Mouse (Mus musculus): ENCODE data around the gene Ccdc43. TPM values are rescaled to one million over a fixed set of nuclear protein-coding genes. Genes with fewer than 3 reads are reported as not detected.

The Ccdc43 gene
- 46.4 and 46.5 TPM in 2 replicates for polyA plus RNA-seq (2016; fragmentation: Nextera tagmentation; extraction: Ambion mirVana)

GRCm38 (mm10) chr11:102697338-102698017, at the start of gene Ccdc43:
Gene Ccdc43, minus strand, starts transcription at chr11:102697782.
- H3K9me3 ChIP-seq (replicated peaks), result no peaks in the 10 kb centered on the region
- H3K4me3 ChIP-seq, result peak within 1 kb of the TSS; percentile 88
- H3K9ac ChIP-seq, result peak within 1 kb of the TSS; percentile 91
- ATAC-seq (ENCODE audit: insufficient number of reproducible peaks, low FRiP score), result peak; percentile 95
- H3K27ac ChIP-seq (ENCODE audit: poor library complexity, severe bottlenecking), result peak within 1 kb of the TSS; percentile 42; the same call in 1 of the 2 replicates
- H3K36me3 ChIP-seq, result peaks cover 15% of the 10 kb centered on the region
- H3K4me2 ChIP-seq, result peak within 1 kb of the TSS; percentile 89
- H3K27me3 ChIP-seq (replicated peaks), result no peaks in the 10 kb centered on the region
- peaks cover 18% of the 10 kb centered on the region for H3K4me1 ChIP-seq (replicated peaks)
- WGBS, result 0% methylated on average over 49 of the region's 49 CpGs

GRCm38 (mm10) chr11:102744746-102745145, 47.2 kb upstream of the Ccdc43 start:
- H3K36me3 ChIP-seq, result no peaks in the 10 kb centered on the region
- H3K27ac ChIP-seq (ENCODE audit: poor library complexity, severe bottlenecking), result no peak overlapping the region
- no peak for ATAC-seq (ENCODE audit: insufficient number of reproducible peaks, low FRiP score)
- H3K4me2 ChIP-seq, result no peak overlapping the region
- 0 out of 2 replicates have a peak, but pooled peaks cover 8% of the 10 kb centered on the region for H3K27me3 ChIP-seq (replicated peaks)
- H3K9me3 ChIP-seq (replicated peaks), result no peaks in the 10 kb centered on the region
- peaks cover 12% of the 10 kb centered on the region for H3K4me1 ChIP-seq (replicated peaks)
- no peak overlapping the region for H3K4me3 ChIP-seq
- 85% methylated on average over 3 of the region's 3 CpGs for whole genome bisulfite sequencing
- no peak overlapping the region for H3K9ac ChIP-seq

- no peak overlapping the region for H3K27ac ChIP-seq (ENCODE audit: poor library complexity, severe bottlenecking)
- no peak for ATAC-seq (ENCODE audit: insufficient number of reproducible peaks, low FRiP score)
- H3K4me2 ChIP-seq, result no peak overlapping the region
These were observed 45.3 kb upstream of the Ccdc43 start for GRCm38 (mm10) chr11:102742843-102743242.

GRCm38 (mm10) chr11:102742066-102742465, 44.5 kb upstream of the Ccdc43 start:
- no peak overlapping the region for H3K4me2 ChIP-seq
- no peaks in the 10 kb centered on the region for H3K9me3 ChIP-seq (replicated peaks)
- H3K27ac ChIP-seq (ENCODE audit: poor library complexity, severe bottlenecking), result no peak overlapping the region
- WGBS, result 65% methylated on average over 7 of the region's 7 CpGs
- ATAC-seq (ENCODE audit: insufficient number of reproducible peaks, low FRiP score), result no peak
- peaks cover 20% of the 10 kb centered on the region for H3K4me1 ChIP-seq (replicated peaks)
- no peak overlapping the region for H3K4me3 ChIP-seq
- peaks cover 16% of the 10 kb centered on the region; the same call in 1 of the 2 replicates for H3K27me3 ChIP-seq (replicated peaks)
- H3K36me3 ChIP-seq, result no peaks in the 10 kb centered on the region
- H3K9ac ChIP-seq, result no peak overlapping the region

More at GRCm38 (mm10) chr11:102742843-102743242, 45.3 kb upstream of the Ccdc43 start:
- 75% methylated on average over 5 of the region's 5 CpGs for WGBS
- no peaks in the 10 kb centered on the region for H3K9me3 ChIP-seq (replicated peaks)
- H3K27me3 ChIP-seq (replicated peaks), result peaks cover 15% of the 10 kb centered on the region; the same call in 1 of the 2 replicates
- peaks cover 20% of the 10 kb centered on the region for H3K4me1 ChIP-seq (replicated peaks)
- no peak overlapping the region for H3K4me3 ChIP-seq
- no peak overlapping the region for H3K9ac ChIP-seq
- no peaks in the 10 kb centered on the region for H3K36me3 ChIP-seq

- WGBS, result 18% methylated on average over 22 of the region's 22 CpGs
- H3K4me2 ChIP-seq, result peak overlapping the region; percentile 41
These were observed 43.8 kb upstream of the Ccdc43 start for GRCm38 (mm10) chr11:102741129-102741950.

GRCm38 (mm10) chr11:102740634-102741033, 43.1 kb upstream of the Ccdc43 start:
- H3K27ac ChIP-seq (ENCODE audit: poor library complexity, severe bottlenecking), result no peak overlapping the region
- 57% methylated on average over 11 of the region's 11 CpGs for WGBS
- peaks cover 16% of the 10 kb centered on the region; the same call in 1 of the 2 replicates for H3K27me3 ChIP-seq (replicated peaks)
- H3K4me1 ChIP-seq (replicated peaks), result peaks cover 20% of the 10 kb centered on the region
- H3K36me3 ChIP-seq, result no peaks in the 10 kb centered on the region
- no peaks in the 10 kb centered on the region for H3K9me3 ChIP-seq (replicated peaks)
- no peak overlapping the region for H3K4me2 ChIP-seq
- ATAC-seq (ENCODE audit: insufficient number of reproducible peaks, low FRiP score), result no peak
- H3K4me3 ChIP-seq, result no peak overlapping the region
- no peak overlapping the region for H3K9ac ChIP-seq

More at GRCm38 (mm10) chr11:102741129-102741950, 43.8 kb upstream of the Ccdc43 start:
- Histone ChIP-seq H3K9me3 (replicated peaks) (no peaks in the 10 kb centered on the region), H3K36me3 (no peaks in the 10 kb centered on the region), H3K4me1 (replicated peaks) (peaks cover 20% of the 10 kb centered on the region), H3K4me3 (0 out of 2 replicates have a peak overlapping the region, but pooled peaks have one; percentile 1), H3K27me3 (replicated peaks) (peaks cover 16% of the 10 kb centered on the region; the same call in 1 of the 2 replicates), H3K9ac (peak overlapping the region; percentile 29; the same call in 1 of the 2 replicates), H3K27ac (ENCODE audit: poor library complexity, severe bottlenecking) (no peak overlapping the region)
- 0 out of 2 replicates have a peak, but pooled peaks have one; percentile 15 for ATAC-seq (ENCODE audit: insufficient number of reproducible peaks, low FRiP score)

- Histone ChIP-seq H3K36me3 (no peaks in the 10 kb centered on the region), H3K9ac (peak overlapping the region; percentile 54), H3K4me2 (peak overlapping the region; percentile 75), H3K27me3 (replicated peaks) (peaks cover 16% of the 10 kb centered on the region; the same call in 1 of the 2 replicates), H3K9me3 (replicated peaks) (0 out of 2 replicates have a peak, but pooled peaks cover 3% of the 10 kb centered on the region), H3K4me1 (replicated peaks) (peaks cover 20% of the 10 kb centered on the region), H3K27ac (ENCODE audit: poor library complexity, severe bottlenecking) (no peak overlapping the region), H3K4me3 (peak overlapping the region; percentile 36)
- no peak for ATAC-seq (ENCODE audit: insufficient number of reproducible peaks, low FRiP score)
- WGBS, result 4% methylated on average over 20 of the region's 20 CpGs
These were observed 41.8 kb upstream of the Ccdc43 start for GRCm38 (mm10) chr11:102739278-102739966.

GRCm38 (mm10) chr11:102738046-102738445, 40.5 kb upstream of the Ccdc43 start:
- no peak for ATAC-seq (ENCODE audit: insufficient number of reproducible peaks, low FRiP score)
- H3K4me2 ChIP-seq, result no peak overlapping the region
- H3K4me1 ChIP-seq (replicated peaks), result peaks cover 16% of the 10 kb centered on the region
- H3K4me3 ChIP-seq, result no peak overlapping the region
- H3K27me3 ChIP-seq (replicated peaks), result peaks cover 12% of the 10 kb centered on the region; the same call in 1 of the 2 replicates
- no peak overlapping the region for H3K9ac ChIP-seq
- H3K9me3 ChIP-seq (replicated peaks), result 0 out of 2 replicates have a peak, but pooled peaks cover 3% of the 10 kb centered on the region
- 74% methylated on average over 3 of the region's 3 CpGs for WGBS
- H3K27ac ChIP-seq (ENCODE audit: poor library complexity, severe bottlenecking), result no peak overlapping the region
- no peaks in the 10 kb centered on the region for H3K36me3 ChIP-seq

GRCm38 (mm10) chr11:102734961-102735360, 37.4 kb upstream of the Ccdc43 start:
- Histone ChIP-seq H3K9ac (no peak overlapping the region), H3K36me3 (no peaks in the 10 kb centered on the region), H3K4me1 (replicated peaks) (peaks cover 10% of the 10 kb centered on the region), H3K4me2 (no peak overlapping the region), H3K27me3 (replicated peaks) (peaks cover 8% of the 10 kb centered on the region; the same call in 1 of the 2 replicates), H3K4me3 (no peak overlapping the region), H3K27ac (ENCODE audit: poor library complexity, severe bottlenecking) (no peak overlapping the region), H3K9me3 (replicated peaks) (0 out of 2 replicates have a peak, but pooled peaks cover 3% of the 10 kb centered on the region)
- no peak for ATAC-seq (ENCODE audit: insufficient number of reproducible peaks, low FRiP score)
- WGBS, result 84% methylated on average over 6 of the region's 6 CpGs

- Histone ChIP-seq H3K27ac (ENCODE audit: poor library complexity, severe bottlenecking) (no peak overlapping the region), H3K4me2 (no peak overlapping the region), H3K4me1 (replicated peaks) (no peaks in the 10 kb centered on the region), H3K9me3 (replicated peaks) (0 out of 2 replicates have a peak, but pooled peaks cover 3% of the 10 kb centered on the region), H3K36me3 (no peaks in the 10 kb centered on the region), H3K9ac (no peak overlapping the region), H3K27me3 (replicated peaks) (peaks cover 3% of the 10 kb centered on the region; the same call in 1 of the 2 replicates), H3K4me3 (no peak overlapping the region)
- no peak for ATAC-seq (ENCODE audit: insufficient number of reproducible peaks, low FRiP score)
- 73% methylated on average over 5 of the region's 5 CpGs for WGBS
These were observed 35.6 kb upstream of the Ccdc43 start for GRCm38 (mm10) chr11:102733146-102733545.
